Mouse (Mus musculus) myocyte (in vitro differentiated cells): ENCODE data around the gene Ankrd33b.

Experiments used
- E2F4 ChIP-seq: IDR thresholded peaks from one replicate; pipeline ENCODE4 v1.6.1; 2011; ENCODE audit warnings: mild to moderate bottlenecking, control low read depth, moderate library complexity; ENCODE audit not compliant: insufficient read depth
- MAX ChIP-seq: IDR thresholded peaks from one replicate; pipeline ENCODE4 v1.6.1; 2011; ENCODE audit warnings: low read depth, mild to moderate bottlenecking, control low read depth
- POLR2A ChIP-seq: IDR thresholded peaks from one replicate; pipeline ENCODE4 v1.6.1; 2011; ENCODE audit warnings: low read depth, mild to moderate bottlenecking, control low read depth, moderate library complexity; ENCODE audit not compliant: insufficient read length
- POLR2AphosphoS2 ChIP-seq: IDR thresholded peaks from one replicate; pipeline ENCODE4 v1.6.1; 2011; ENCODE audit warnings: low read depth, control low read depth; ENCODE audit not compliant: insufficient read length
- REST ChIP-seq: IDR thresholded peaks from one replicate; pipeline ENCODE4 v1.6.1; 2011; ENCODE audit warnings: mild to moderate bottlenecking, control low read depth, moderate library complexity; ENCODE audit not compliant: insufficient read depth, insufficient read length
- TCF12 ChIP-seq: IDR thresholded peaks from one replicate; pipeline ENCODE4 v1.6.1; 2011; ENCODE audit warnings: mild to moderate bottlenecking, control low read depth; ENCODE audit not compliant: poor library complexity, insufficient read depth, severe bottlenecking
- USF1 ChIP-seq: IDR thresholded peaks from one replicate; pipeline ENCODE4 v1.6.1; 2011; ENCODE audit warnings: low read depth, mild to moderate bottlenecking, control low read depth, moderate library complexity

DNA sequence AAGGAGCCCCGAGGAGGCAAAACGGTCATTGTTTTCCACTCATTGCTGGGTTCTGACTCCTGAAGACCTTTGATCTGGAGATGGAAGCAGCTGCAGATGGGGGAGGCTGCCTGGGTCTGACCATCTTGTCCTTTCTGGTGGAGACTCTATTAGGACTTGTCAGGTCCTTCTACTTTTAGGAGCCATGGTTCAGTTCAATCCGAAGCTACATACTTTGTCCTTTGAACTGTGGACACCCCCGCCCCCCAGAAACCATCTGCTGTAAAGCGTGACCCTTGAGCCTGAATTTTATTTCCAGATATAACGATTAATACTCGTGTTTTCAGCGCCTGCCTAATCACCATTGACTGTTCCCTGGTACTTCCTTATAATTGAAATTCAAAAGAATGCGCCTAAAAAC is 105.2 kb downstream of the Ankrd33b start:
- no peak for TF ChIP-seq E2F4
- TF ChIP-seq POLR2AphosphoS2: no peak
- TF ChIP-seq POLR2A: no peak
- TF ChIP-seq USF1: no peak
- TF ChIP-seq TCF12: no peak
- TF ChIP-seq MAX: no peak
- TF ChIP-seq REST: no peak
